Mouse (Mus musculus): Measurements from ENCODE around the gene Nol12. TPM values are rescaled to one million over a fixed set of nuclear protein-coding genes. Genes with fewer than 3 reads are reported as not detected.

The Nol12 gene
- polyA plus RNA-seq, 1 experiment from 2014 or later, result 51.6 TPM

GRCm38 (mm10) chr15:78988499-78988971 is 53.8 kb downstream of the Nol12 start:
- Histone ChIP-seq H3K4me2 (no peak overlapping the region), H3K27me3 (replicated peaks) (no peaks in the 10 kb centered on the region), H3K4me3 (no peak overlapping the region), H3K9ac (no peak overlapping the region), H3K36me3 (peaks cover 65% of the 10 kb centered on the region), H3K9me3 (replicated peaks) (no peaks in the 10 kb centered on the region), H3K4me1 (peaks cover 39% of the 10 kb centered on the region), H3K27ac (no peak overlapping the region)
- no peak for ATAC-seq
- 85% methylated on average over 14 of the region's 14 CpGs for WGBS (ENCODE audit: insufficient replicate concordance)

GRCm38 (mm10) chr15:78989152-78990092 is 54.7 kb downstream of the Nol12 start:
- H3K4me2 ChIP-seq, result no peak overlapping the region
- no peak overlapping the region for H3K9ac ChIP-seq
- WGBS (ENCODE audit: insufficient replicate concordance), result 82% methylated on average over 14 of the region's 14 CpGs
- H3K4me1 ChIP-seq, result peaks cover 30% of the 10 kb centered on the region
- no peak for ATAC-seq
- H3K27ac ChIP-seq, result no peak overlapping the region
- H3K27me3 ChIP-seq (replicated peaks), result no peaks in the 10 kb centered on the region
- H3K9me3 ChIP-seq (replicated peaks), result no peaks in the 10 kb centered on the region
- H3K36me3 ChIP-seq, result peaks cover 74% of the 10 kb centered on the region
- no peak overlapping the region for H3K4me3 ChIP-seq

- no peak for ATAC-seq
- Histone ChIP-seq H3K4me1 (peaks cover 24% of the 10 kb centered on the region), H3K27ac (no peak overlapping the region), H3K9me3 (replicated peaks) (no peaks in the 10 kb centered on the region), H3K4me2 (no peak overlapping the region), H3K9ac (no peak overlapping the region), H3K36me3 (peaks cover 79% of the 10 kb centered on the region), H3K4me3 (no peak overlapping the region), H3K27me3 (replicated peaks) (no peaks in the 10 kb centered on the region)
- WGBS (ENCODE audit: insufficient replicate concordance), result 90% methylated on average over 9 of the region's 9 CpGs
Measured at GRCm38 (mm10) chr15:78990093-78990463, 55.3 kb downstream of the Nol12 start.

- no peaks in the 10 kb centered on the region for H3K9me3 ChIP-seq (replicated peaks)
- H3K36me3 ChIP-seq, result peaks cover 86% of the 10 kb centered on the region
- no peaks in the 10 kb centered on the region for H3K27me3 ChIP-seq (replicated peaks)
- H3K4me2 ChIP-seq, result no peak overlapping the region
- no peak for ATAC-seq
- peaks cover 22% of the 10 kb centered on the region for H3K4me1 ChIP-seq
- WGBS (ENCODE audit: insufficient replicate concordance), result 87% methylated on average over 25 of the region's 25 CpGs
- no peak overlapping the region for H3K4me3 ChIP-seq
- no peak overlapping the region for H3K27ac ChIP-seq
- no peak overlapping the region for H3K9ac ChIP-seq
Measured at GRCm38 (mm10) chr15:78990970-78991525, 56.3 kb downstream of the Nol12 start.

GRCm38 (mm10) chr15:78992235-78992634 is 57.5 kb downstream of the Nol12 start:
- no peak overlapping the region for H3K4me3 ChIP-seq
- no peak overlapping the region for H3K9ac ChIP-seq
- H3K27me3 ChIP-seq (replicated peaks), result no peaks in the 10 kb centered on the region
- ATAC-seq, result no peak
- H3K9me3 ChIP-seq (replicated peaks), result no peaks in the 10 kb centered on the region
- H3K27ac ChIP-seq, result no peak overlapping the region
- WGBS (ENCODE audit: insufficient replicate concordance), result 79% methylated on average over 7 of the region's 7 CpGs
- H3K4me2 ChIP-seq, result no peak overlapping the region
- peaks cover 18% of the 10 kb centered on the region for H3K4me1 ChIP-seq
- H3K36me3 ChIP-seq, result peaks cover 95% of the 10 kb centered on the region

GRCm38 (mm10) chr15:78992925-78993324 is 58.2 kb downstream of the Nol12 start:
- H3K36me3 ChIP-seq, result peaks cover 97% of the 10 kb centered on the region
- no peak overlapping the region for H3K27ac ChIP-seq
- H3K9ac ChIP-seq, result no peak overlapping the region
- peaks cover 16% of the 10 kb centered on the region for H3K4me1 ChIP-seq
- no peaks in the 10 kb centered on the region for H3K9me3 ChIP-seq (replicated peaks)
- H3K4me2 ChIP-seq, result no peak overlapping the region
- H3K27me3 ChIP-seq (replicated peaks), result no peaks in the 10 kb centered on the region
- ATAC-seq, result no peak
- 91% methylated on average over 24 of the region's 24 CpGs for WGBS (ENCODE audit: insufficient replicate concordance)
- H3K4me3 ChIP-seq, result no peak overlapping the region

Small RNA genes lying within 50 kb of the gene (microRNA-seq; reads per million reads assigned to microRNA genes)
- not detected for gene Mir6955

Other genes starting within 250 kb of the Nol12 start
- gene Elfn2, start 216.2 kb upstream of the Nol12 start, polyA plus RNA-seq (2016; fragmentation: Nextera tagmentation; extraction: Ambion mirVana), result not detected in 2 replicates
- 11.0 and 11.7 TPM in 2 replicates for gene Mfng, start 161.5 kb upstream of the Nol12 start, polyA plus RNA-seq (2016; fragmentation: Nextera tagmentation; extraction: Ambion mirVana)
- 2.3 and 2.5 TPM in 2 replicates for gene Card10, start 131.9 kb upstream of the Nol12 start, polyA plus RNA-seq (2016; fragmentation: Nextera tagmentation; extraction: Ambion mirVana)
- gene Cdc42ep1, start 92.3 kb upstream of the Nol12 start, polyA plus RNA-seq (2016; fragmentation: Nextera tagmentation; extraction: Ambion mirVana), result 17.6 and 18.1 TPM in 2 replicates
- gene Lgals2, start 79.4 kb upstream of the Nol12 start, polyA plus RNA-seq (2016; fragmentation: Nextera tagmentation; extraction: Ambion mirVana), result 7.0 and 9.5 TPM in 2 replicates
- gene Gga1, start 57.7 kb upstream of the Nol12 start, polyA plus RNA-seq (2016; fragmentation: Nextera tagmentation; extraction: Ambion mirVana), result 32.2 and 33.5 TPM in 2 replicates
- 0.17 and 0.43 TPM in 2 replicates for gene Gm49510, start 35.3 kb upstream of the Nol12 start, polyA plus RNA-seq (2016; fragmentation: Nextera tagmentation; extraction: Ambion mirVana)
- gene Sh3bp1, start 35.2 kb upstream of the Nol12 start, polyA plus RNA-seq (2016; fragmentation: Nextera tagmentation; extraction: Ambion mirVana), result 34.3 and 39.3 TPM in 2 replicates
- 17.1 and 17.4 TPM in 2 replicates for gene Pdxp, start 21.0 kb upstream of the Nol12 start, polyA plus RNA-seq (2016; fragmentation: Nextera tagmentation; extraction: Ambion mirVana)
- 644 and 660 TPM in 2 replicates for gene Lgals1, start 8.2 kb upstream of the Nol12 start, polyA plus RNA-seq (2016; fragmentation: Nextera tagmentation; extraction: Ambion mirVana)
- 21.0 and 26.8 TPM in 2 replicates for gene Triobp, start 12.8 kb downstream of the Nol12 start, polyA plus RNA-seq (2016; fragmentation: Nextera tagmentation; extraction: Ambion mirVana)
- gene H1f0, start 93.5 kb downstream of the Nol12 start, polyA plus RNA-seq (2016; fragmentation: Nextera tagmentation; extraction: Ambion mirVana), result 114 and 122 TPM in 2 replicates
- 0.41 and 0.55 TPM in 2 replicates for gene Galr3, start 107.0 kb downstream of the Nol12 start, polyA plus RNA-seq (2016; fragmentation: Nextera tagmentation; extraction: Ambion mirVana)
- 58.9 and 61.4 TPM in 2 replicates for gene Ankrd54, start 128.0 kb downstream of the Nol12 start, polyA plus RNA-seq (2016; fragmentation: Nextera tagmentation; extraction: Ambion mirVana)
- 188 and 201 TPM in 2 replicates for gene Eif3l, start 140.2 kb downstream of the Nol12 start, polyA plus RNA-seq (2016; fragmentation: Nextera tagmentation; extraction: Ambion mirVana)
- gene Micall1, start 174.0 kb downstream of the Nol12 start, polyA plus RNA-seq (2016; fragmentation: Nextera tagmentation; extraction: Ambion mirVana), result 3.0 and 3.2 TPM in 2 replicates
- 280 and 301 TPM in 2 replicates for gene Polr2f, start 206.1 kb downstream of the Nol12 start, polyA plus RNA-seq (2016; fragmentation: Nextera tagmentation; extraction: Ambion mirVana)
- 0.86 and 1.0 TPM in 2 replicates for gene 1700088E04Rik, start 206.3 kb downstream of the Nol12 start, polyA plus RNA-seq (2016; fragmentation: Nextera tagmentation; extraction: Ambion mirVana)
- 0.17 and 0.29 TPM in 2 replicates for gene Sox10, start 230.3 kb downstream of the Nol12 start, polyA plus RNA-seq (2016; fragmentation: Nextera tagmentation; extraction: Ambion mirVana)

Measured in liver, embryonic 12.5 days (tissue).